Mouse (Mus musculus) ES-E14 (cell line): ENCODE data around the gene Cadm1.

ENCODE experiments used
- CHD2 ChIP-seq: IDR thresholded peaks from 2 replicates; pipeline ENCODE4 v1.6.1; 2014; ENCODE audit warnings: mild to moderate bottlenecking, low read depth, low read length, inconsistent platforms
- HCFC1 ChIP-seq: IDR thresholded peaks from 2 replicates; pipeline ENCODE4 v1.6.1; 2012; ENCODE audit warnings: low read length, inconsistent platforms, borderline replicate concordance; ENCODE audit not compliant: insufficient read depth
- MAFK ChIP-seq: IDR thresholded peaks from 2 replicates; pipeline ENCODE4 v1.6.1; 2014; ENCODE audit warnings: mild to moderate bottlenecking, low read depth, low read length, inconsistent platforms; ENCODE audit not compliant: insufficient read depth
- ZC3H11A ChIP-seq: IDR thresholded peaks from 2 replicates; pipeline ENCODE4 v1.6.1; 2012; ENCODE audit warnings: low read depth, mild to moderate bottlenecking, inconsistent platforms, low read length, borderline replicate concordance
- ZNF384 ChIP-seq: IDR thresholded peaks from 2 replicates; pipeline ENCODE4 v1.6.1; 2012; ENCODE audit warnings: low read depth, low read length, inconsistent platforms

DNA sequence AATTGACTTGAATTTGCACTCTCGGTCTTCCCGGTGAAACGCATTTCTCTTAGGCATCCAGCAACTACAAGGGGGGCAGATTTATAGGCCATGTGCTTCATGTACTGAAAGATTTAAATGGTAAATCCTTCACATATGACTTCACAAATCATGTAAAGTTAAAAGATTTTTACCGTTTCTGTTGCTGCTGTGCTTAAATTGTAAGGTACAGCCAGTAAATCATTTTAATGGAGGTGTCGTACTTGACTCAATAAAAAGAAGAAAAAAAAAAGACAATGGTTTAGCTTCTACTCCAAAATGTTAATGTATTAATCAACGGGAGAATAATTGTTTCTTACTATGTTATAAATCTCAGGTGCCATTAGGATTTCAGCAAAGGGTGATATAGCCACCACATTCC, 317.0 kb downstream of the Cadm1 start:
- TF ChIP-seq HCFC1 (no peak), ZC3H11A (no peak), CHD2 (no peak), ZNF384 (no peak), MAFK (no peak)
